Mouse (Mus musculus) embryonic facial prominence, embryonic 14.5 days (tissue): ENCODE results near the gene Zcchc24. TPM values are rescaled to one million over a fixed set of nuclear protein-coding genes. Genes with fewer than 3 reads are reported as not detected.
A peak's percentile ranks its signal among the peaks of the same experiment; 100 is the strongest.

Experiments used
- ATAC-seq: fragments of 200-750 bp; cut with Nextera tagmentation; 2 replicates; pipeline ENCODE4 v1.8.0; 2017; ENCODE audit warnings: low read depth, moderate number of reproducible peaks, moderate TSS enrichment
- DNase-seq: peaks from one replicate; pipeline ENCODE4 v3.0.0-alpha.2; 2015; ENCODE audit warnings: low spot score
- H3K27ac ChIP-seq: fragments of 300-500 bp; sonication (generic); replicated peaks from 2 replicates; pipeline ENCODE4 v1.5.1; 2014; ENCODE audit warnings: low read depth, mild to moderate bottlenecking, low read length, moderate library complexity
- H3K27me3 ChIP-seq: fragments of 300-500 bp; sonication (generic); replicated peaks from 2 replicates; pipeline ENCODE4 v1.6.1; 2014; ENCODE audit warnings: low read length; ENCODE audit not compliant: control insufficient read depth, insufficient read depth
- H3K36me3 ChIP-seq: fragments of 300-500 bp; sonication (generic); 2 replicates; pipeline ENCODE4 v1.6.1; 2014; ENCODE audit warnings: low read length, mixed read lengths; ENCODE audit not compliant: control insufficient read depth, insufficient read depth
- H3K4me1 ChIP-seq: fragments of 300-500 bp; sonication (generic); 2 replicates; pipeline ENCODE4 v1.6.1; 2014; ENCODE audit warnings: antibody characterized with exemption, low read length; ENCODE audit not compliant: control insufficient read depth, insufficient read depth
- H3K4me2 ChIP-seq: fragments of 300-500 bp; sonication (generic); 2 replicates; pipeline ENCODE4 v1.6.1; 2014; ENCODE audit warnings: low read depth, mild to moderate bottlenecking, low read length, moderate library complexity, mixed read lengths
- H3K4me3 ChIP-seq: fragments of 300-500 bp; sonication (generic); 2 replicates; pipeline ENCODE4 v1.5.1; 2014; ENCODE audit warnings: low read depth, mild to moderate bottlenecking, low read length
- H3K9ac ChIP-seq: fragments of 300-500 bp; sonication (generic); 2 replicates; pipeline ENCODE4 v1.6.1; 2014; ENCODE audit warnings: low read depth, mild to moderate bottlenecking, low read length, moderate library complexity, mixed read lengths
- H3K9me3 ChIP-seq: fragments of 300-500 bp; sonication (generic); 2 replicates; pipeline ENCODE4 v1.6.1; 2016; ENCODE audit warnings: low read length; ENCODE audit not compliant: control insufficient read depth
- WGBS: fragments of 180-500 bp; shearing (Covaris S2); extraction: QIAGEN DNeasy Blood & Tissue Kit; methylation state at CpG from one replicate; pipeline ENCODE4 v1.1.7; 2014; 5-methylcytosine and 5-hydroxymethylcytosine counted together
- polyA plus RNA-seq: library from polyadenylated mRNA; unstranded; fragments of >200 nt; fragmentation: Nextera tagmentation; extraction: Ambion mirVana; gene quantifications from 2 replicates; pipeline ENCODE4 v1.2.1, GENCODE M21; 2014

The Zcchc24 gene
- polyA plus RNA-seq, 1 experiment from 2014 or later, result 45.6 TPM

GRCm38 (mm10) chr14:25759551-25759950 lies 9.3 kb downstream of the Zcchc24 start:
- H3K4me1 ChIP-seq, result peaks cover 64% of the 10 kb centered on the region

GRCm38 (mm10) chr14:25757917-25758316 lies 10.9 kb downstream of the Zcchc24 start:
- Histone ChIP-seq H3K9ac (no peak overlapping the region), H3K27me3 (no peaks in the 10 kb centered on the region), H3K4me2 (no peak overlapping the region), H3K27ac (no peak overlapping the region), H3K4me1 (peaks cover 65% of the 10 kb centered on the region), H3K9me3 (no peaks in the 10 kb centered on the region), H3K36me3 (peaks cover 20% of the 10 kb centered on the region), H3K4me3 (no peak overlapping the region)
- DNase-seq (no peak), ATAC-seq (no peak)
- WGBS, result 65% methylated on average over 4 of the region's 4 CpGs

More at GRCm38 (mm10) chr14:25759551-25759950, 9.3 kb downstream of the Zcchc24 start:
- H3K4me3 ChIP-seq, result no peak overlapping the region
- WGBS, result 31% methylated on average over 7 of the region's 7 CpGs
- peak overlapping the region; percentile 3; the same call in 1 of the 2 replicates for H3K9ac ChIP-seq
- DNase-seq (peak; percentile 69), ATAC-seq (no peak)
- H3K27me3 ChIP-seq, result no peaks in the 10 kb centered on the region
- no peaks in the 10 kb centered on the region for H3K9me3 ChIP-seq
- H3K27ac ChIP-seq, result peak overlapping the region; percentile 76
- H3K4me2 ChIP-seq, result peak overlapping the region; percentile 32; the same call in 1 of the 2 replicates
- H3K36me3 ChIP-seq, result peaks cover 13% of the 10 kb centered on the region

GRCm38 (mm10) chr14:25756385-25756990 lies 12.4 kb downstream of the Zcchc24 start:
- H3K4me2 ChIP-seq, result no peak overlapping the region
- peaks cover 27% of the 10 kb centered on the region for H3K36me3 ChIP-seq
- H3K9me3 ChIP-seq, result no peaks in the 10 kb centered on the region
- H3K27me3 ChIP-seq, result no peaks in the 10 kb centered on the region
- no peak overlapping the region for H3K4me3 ChIP-seq
- peaks cover 65% of the 10 kb centered on the region for H3K4me1 ChIP-seq
- 33% methylated on average over 7 of the region's 7 CpGs for WGBS
- peak; percentile 81 for DNase-seq
- peak overlapping the region; percentile 59 for H3K27ac ChIP-seq
- no peak overlapping the region for H3K9ac ChIP-seq
- ATAC-seq, result peak; percentile 64

GRCm38 (mm10) chr14:25755541-25755940 lies 13.3 kb downstream of the Zcchc24 start:
- peak overlapping the region; percentile 59; the same call in 1 of the 2 replicates for H3K27ac ChIP-seq
- peaks cover 35% of the 10 kb centered on the region for H3K36me3 ChIP-seq

DNA sequence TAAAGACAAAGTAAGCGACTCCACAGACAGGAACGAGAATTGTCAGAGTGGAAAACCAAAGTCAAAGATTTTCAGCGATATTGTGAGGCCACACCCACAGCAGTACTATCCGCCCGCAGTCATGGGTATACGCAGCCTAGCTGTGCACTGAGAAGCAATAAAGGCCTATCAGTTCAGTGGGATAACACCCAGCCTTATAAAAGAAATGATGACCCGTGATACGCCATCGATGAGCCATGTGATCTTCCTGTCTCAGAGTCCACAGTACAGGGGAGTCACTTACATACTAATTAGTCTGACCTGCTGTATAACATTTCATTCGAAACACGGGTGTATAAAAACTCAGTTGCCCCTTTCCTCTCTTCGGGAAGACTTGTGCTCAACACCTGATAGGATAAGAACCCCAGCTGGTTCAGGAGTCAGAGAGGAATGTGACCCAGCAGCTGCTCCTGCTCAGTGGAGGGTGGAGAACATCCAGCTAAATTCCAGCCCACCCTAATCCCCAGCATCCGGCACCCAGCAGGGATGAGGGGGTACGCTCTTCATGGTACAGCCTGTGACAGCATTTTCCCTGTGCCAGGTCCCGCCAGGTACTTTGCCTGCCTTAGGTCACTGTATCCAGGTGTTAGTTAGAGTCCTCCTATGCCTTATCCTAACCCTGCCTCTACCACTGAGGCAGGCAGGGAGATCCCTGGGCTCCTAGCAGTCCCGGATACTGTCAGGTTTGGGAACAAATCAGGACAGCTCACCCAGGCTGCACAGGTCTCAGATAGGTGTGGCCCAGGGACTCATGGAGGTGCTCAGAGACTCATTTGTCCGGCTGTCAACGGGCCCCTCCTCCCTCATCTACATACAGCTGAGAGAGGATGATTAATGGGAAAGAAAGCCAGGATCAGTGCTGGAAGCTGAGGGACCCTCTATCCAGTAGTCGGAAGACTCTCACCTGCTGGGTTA lies 14.0 kb downstream of the Zcchc24 start:
- Histone ChIP-seq H3K27ac (0 out of 2 replicates have a peak overlapping the region, but pooled peaks have one; percentile 3), H3K9me3 (no peaks in the 10 kb centered on the region), H3K27me3 (no peaks in the 10 kb centered on the region), H3K9ac (no peak overlapping the region), H3K4me3 (no peak overlapping the region), H3K4me1 (peaks cover 51% of the 10 kb centered on the region), H3K4me2 (no peak overlapping the region), H3K36me3 (peaks cover 39% of the 10 kb centered on the region)
- ATAC-seq (peak; percentile 35; the same call in 1 of the 2 replicates), DNase-seq (peak; percentile 59)
- 45% methylated on average over 19 of the region's 19 CpGs for WGBS

More at GRCm38 (mm10) chr14:25755541-25755940, 13.3 kb downstream of the Zcchc24 start:
- DNase-seq (no peak), ATAC-seq (no peak)
- H3K9ac ChIP-seq, result no peak overlapping the region
- WGBS, result 58% methylated on average over 4 of the region's 4 CpGs
- no peaks in the 10 kb centered on the region for H3K9me3 ChIP-seq
- no peak overlapping the region for H3K4me2 ChIP-seq
- H3K4me1 ChIP-seq, result peaks cover 56% of the 10 kb centered on the region
- H3K27me3 ChIP-seq, result no peaks in the 10 kb centered on the region
- H3K4me3 ChIP-seq, result no peak overlapping the region

DNA sequence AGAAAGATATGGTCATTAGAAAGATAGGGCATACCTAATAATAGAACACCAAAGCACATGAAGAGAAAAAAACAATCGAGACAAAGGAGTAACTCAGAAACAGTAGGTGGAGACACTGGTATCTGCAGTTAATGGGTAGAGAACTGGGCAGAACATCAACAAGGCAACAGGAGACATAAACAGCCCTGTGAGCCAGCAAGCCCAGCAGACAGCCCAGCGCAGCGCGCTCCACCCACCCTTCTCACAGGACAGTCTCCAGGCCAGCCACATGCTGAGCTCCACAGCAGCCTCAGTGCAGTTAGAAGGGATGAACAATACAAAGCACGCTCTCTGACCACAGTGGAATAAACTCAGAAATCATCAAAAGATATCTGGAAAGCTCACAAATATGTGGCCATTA lies 15.8 kb downstream of the Zcchc24 start:
- Histone ChIP-seq H3K36me3 (peaks cover 41% of the 10 kb centered on the region), H3K4me1 (peaks cover 52% of the 10 kb centered on the region), H3K9ac (no peak overlapping the region), H3K9me3 (no peaks in the 10 kb centered on the region), H3K27me3 (no peaks in the 10 kb centered on the region), H3K27ac (no peak overlapping the region), H3K4me2 (no peak overlapping the region), H3K4me3 (no peak overlapping the region)
- 46% methylated on average over 5 of the region's 5 CpGs for WGBS
- DNase-seq, result no peak
- no peak for ATAC-seq

DNA sequence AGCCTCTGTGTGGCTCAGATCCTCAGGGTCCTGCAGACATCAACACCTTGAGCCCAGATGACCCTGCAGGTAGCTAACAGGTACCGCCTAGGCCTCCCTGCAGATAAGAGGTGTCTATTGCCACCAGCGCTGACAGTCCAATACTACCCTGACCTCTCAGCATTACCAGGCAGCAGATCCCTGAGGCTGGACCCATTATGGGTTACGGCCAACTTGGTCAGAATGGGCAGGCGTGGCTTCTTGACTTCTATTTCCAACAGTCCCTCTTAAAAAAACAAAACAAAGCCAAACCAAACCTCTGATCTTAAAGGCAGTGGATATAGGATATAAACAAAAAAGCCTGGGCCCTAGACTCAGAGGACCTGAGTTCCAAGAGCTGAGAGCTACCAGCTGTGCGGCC lies 17.8 kb downstream of the Zcchc24 start:
- Histone ChIP-seq H3K4me1 (peaks cover 35% of the 10 kb centered on the region), H3K9me3 (no peaks in the 10 kb centered on the region), H3K4me2 (no peak overlapping the region), H3K4me3 (no peak overlapping the region), H3K36me3 (peaks cover 50% of the 10 kb centered on the region), H3K9ac (no peak overlapping the region), H3K27ac (no peak overlapping the region), H3K27me3 (no peaks in the 10 kb centered on the region)
- ATAC-seq (no peak), DNase-seq (no peak)
- 92% methylated on average over 5 of the region's 5 CpGs for WGBS

DNA sequence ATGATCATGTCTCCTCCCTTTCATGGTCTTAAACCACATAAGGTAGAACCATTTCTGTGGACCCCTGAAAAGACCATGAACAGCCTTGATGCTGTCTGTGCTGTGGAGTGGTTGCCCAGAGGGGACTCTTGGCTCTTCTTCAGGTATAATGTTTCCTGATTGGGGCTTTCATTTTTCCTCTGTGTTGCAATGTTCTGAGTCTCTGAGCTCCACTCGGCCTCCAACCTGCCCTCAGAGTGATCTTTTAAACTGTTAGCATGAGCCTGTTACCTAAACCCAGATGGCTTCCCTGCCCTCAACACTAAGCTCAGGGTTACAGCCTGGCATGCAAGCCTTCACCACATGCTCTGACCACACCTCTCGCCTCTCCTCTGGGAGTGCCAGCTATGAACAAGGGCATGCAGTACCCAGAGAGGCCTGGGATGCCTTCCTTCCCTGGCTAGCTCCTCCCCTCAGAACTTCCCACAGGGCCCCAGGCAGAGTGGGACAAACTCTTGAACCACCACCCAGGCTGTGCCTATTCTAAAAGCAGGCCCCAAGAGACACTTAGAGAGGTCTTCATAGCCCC lies 18.3 kb downstream of the Zcchc24 start:
- Histone ChIP-seq H3K27me3 (no peaks in the 10 kb centered on the region), H3K4me3 (no peak overlapping the region), H3K4me2 (no peak overlapping the region), H3K4me1 (peaks cover 30% of the 10 kb centered on the region), H3K9ac (no peak overlapping the region), H3K27ac (peak overlapping the region; percentile 28; the same call in 1 of the 2 replicates), H3K9me3 (no peaks in the 10 kb centered on the region), H3K36me3 (peaks cover 48% of the 10 kb centered on the region)
- ATAC-seq (no peak; the same call in 1 of the 2 replicates), DNase-seq (no peak)
- 62% methylated on average over 2 of the region's 2 CpGs for WGBS
